Mouse (Mus musculus) c-Kit-positive CD71-positive TER-119-negative erythroid progenitor cells, embryonic 14.5 days (primary cell): ENCODE data around the gene Myo1b.

Experiments used
- DNase-seq: peaks from one replicate; pipeline ENCODE4 v3.0.0-alpha.2; 2013; ENCODE audit warnings: low read depth

Myo1b gene

DNA sequence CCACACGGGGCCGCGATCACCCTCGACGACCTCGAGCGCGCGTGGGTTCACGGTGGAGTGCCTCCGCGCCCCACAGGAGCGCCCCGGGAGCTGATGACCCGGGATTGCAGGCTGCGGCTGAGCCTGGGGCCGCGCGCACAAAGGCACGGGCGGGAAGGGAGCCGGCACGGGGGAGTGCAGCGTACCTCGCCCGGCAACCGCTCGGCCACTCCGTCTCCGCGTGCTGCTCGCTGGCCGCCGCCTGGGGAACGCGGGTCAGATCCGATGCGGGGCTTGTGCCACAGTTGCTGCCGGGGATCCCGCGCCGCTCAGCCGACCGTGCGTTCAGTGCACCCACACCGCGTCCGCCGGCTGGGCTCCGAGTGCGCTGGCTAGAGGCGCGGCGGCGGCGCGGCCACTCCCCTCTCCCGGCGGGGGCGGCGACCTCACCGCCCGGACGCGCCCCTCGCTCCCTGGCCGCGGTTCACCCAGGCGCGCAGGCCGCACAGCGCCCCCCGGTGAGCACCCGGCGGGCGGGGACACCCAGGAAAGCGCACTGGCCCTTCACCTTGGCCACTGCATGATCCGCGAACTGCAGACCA, at the start of gene Myo1b:
Myo1b (minus strand) TSS at position 496 of the 581 bp plus-strand sequence.
- DNase-seq: no peak

DNA sequence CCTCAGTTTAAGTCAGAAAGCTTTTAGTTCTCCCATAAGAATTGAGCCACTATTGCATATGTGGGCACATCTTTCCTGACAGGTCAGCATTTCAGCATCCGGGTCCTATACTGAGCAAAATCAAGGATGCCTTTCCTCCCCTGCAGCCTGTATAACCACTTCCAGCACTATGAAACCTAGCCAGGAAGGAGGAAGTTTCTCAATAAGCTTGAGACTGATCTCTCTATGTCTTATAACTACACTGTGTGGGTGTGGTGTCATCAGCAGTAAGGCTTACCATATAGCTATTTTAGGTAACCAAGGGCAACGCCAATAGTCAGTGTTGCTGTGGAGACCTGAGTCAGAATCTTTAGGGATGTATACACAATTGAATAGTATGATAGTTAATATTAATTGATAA, 48.8 kb upstream of the Myo1b start:
- no peak for DNase-seq

DNA sequence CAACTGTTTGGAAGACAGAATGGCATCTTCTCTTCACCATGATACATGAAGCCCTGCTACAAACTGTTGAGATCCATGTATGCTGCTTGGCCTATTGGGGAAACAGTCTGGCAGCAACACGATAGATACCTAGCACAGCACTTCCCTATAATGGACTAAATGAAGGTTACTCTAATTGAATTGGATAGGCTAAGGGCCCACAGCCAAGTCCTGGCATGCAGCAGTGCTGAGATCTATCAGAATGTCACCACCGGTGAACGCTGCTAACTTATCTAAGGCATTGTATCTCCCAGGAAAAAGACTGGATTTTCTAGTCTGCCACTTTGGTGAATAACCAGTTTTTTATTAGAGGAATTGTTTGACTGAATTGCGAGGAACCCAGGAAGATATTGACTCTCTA, 31.2 kb upstream of the Myo1b start:
- DNase-seq: no peak

DNA sequence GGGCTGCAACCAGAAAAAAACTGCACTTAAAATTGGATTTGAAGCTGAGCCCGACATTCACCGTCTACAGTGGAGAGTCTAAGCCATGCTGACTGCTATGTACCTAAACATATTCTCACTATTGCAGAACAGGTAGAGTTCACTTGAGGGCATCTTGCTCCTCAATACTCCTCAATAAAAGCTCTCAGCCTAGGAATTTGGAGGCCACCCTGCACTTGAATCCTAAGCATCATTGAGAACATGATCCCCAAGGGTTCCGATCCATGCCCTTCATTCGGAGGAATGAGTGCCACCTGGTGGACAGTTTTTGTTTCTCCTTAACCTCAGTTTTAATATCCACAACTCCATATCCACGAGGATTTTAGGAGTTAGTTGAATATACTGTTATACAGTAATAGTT, 28.9 kb upstream of the Myo1b start:
- no peak for DNase-seq

DNA sequence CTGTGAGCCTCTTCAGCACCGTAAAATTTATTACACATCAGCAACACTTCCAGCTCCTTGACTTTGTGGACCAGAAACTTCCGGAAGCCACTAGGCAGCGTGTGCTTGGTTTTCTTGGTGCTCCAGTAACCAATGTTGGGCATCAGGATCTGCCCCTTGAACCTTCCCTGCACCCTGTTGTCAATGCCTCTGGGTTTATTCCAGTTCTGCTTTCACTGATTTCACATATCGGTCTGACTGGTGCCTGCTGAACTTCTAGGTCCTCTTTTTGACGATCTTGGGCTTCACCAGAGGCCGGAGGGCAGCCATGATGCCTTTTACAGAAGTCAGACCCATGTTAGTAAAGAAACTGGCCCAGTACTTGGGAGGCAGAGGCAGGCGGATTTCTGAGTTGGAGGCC, 22.5 kb upstream of the Myo1b start:
- no peak for DNase-seq

DNA sequence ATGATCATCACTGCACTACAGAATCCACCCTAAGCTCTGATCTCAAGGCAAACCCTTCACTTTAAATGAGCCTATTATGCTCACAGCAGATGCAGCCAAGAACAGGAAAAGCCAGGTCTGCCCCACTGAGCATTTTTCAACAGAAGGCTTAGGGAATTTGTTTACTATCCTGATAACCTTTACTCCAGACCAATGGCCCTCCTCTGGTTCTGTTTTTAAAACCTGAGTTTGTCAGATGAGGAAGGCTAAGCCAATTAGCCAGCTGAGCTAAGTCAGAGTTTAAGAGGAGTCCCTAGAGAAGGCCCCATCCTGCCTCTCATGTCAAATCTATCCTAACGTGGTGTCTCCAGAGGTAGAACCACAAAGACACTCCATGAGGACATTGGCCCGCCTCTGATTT, 19.1 kb upstream of the Myo1b start:
- no peak for DNase-seq

DNA sequence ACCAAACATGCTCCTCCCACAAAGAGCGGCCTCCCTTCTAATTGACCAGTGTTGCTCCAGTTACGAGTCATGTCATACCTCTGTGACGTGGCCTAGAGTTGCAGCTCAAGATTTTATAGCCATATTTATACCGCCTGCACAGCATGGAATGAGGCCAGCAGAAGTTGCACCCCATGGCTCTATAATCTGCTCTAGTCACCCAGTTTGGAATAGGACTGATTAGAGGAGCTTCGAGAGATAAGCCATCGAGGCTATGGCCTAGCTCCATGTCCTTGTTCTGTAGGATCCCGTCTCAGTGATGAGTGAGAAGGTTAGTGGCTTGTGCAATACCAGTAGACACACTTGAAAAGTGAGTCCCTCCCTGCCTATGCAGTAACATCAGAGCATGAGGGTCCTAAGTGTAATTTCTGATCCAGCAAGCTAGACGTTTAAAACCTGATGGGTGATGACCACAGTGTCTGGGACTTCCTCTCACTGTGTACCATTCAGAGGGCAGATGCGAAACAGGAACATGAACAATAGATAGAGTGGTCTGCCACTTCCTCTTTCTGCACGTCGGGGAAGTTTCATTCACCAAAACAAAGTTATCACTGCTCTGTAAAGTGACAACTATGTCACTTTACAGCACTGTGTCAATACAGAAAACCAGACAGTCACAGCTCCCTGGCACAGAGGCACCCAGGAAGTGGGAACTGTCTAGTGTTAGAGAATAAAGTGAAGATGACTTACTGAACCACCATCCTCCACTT, 18.5 kb upstream of the Myo1b start:
- no peak for DNase-seq

DNA sequence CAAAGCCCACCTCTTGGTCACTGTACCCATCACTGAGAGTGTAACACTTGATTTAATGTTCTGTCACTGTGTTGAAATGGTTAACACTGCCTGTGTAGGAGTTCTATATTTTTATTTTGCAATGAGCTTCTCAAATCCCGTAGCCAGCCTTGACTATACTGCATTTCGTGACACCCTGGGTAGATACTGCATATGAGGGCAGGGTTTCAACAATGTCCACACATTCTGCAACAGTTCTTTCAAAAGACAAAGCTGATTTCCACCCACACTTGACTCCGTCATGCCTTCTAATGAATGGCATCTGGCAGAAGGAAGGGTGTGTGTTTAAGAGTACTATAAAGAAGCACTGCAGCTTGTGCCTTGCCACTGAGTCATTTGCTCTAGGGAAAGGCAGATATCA, 17.0 kb upstream of the Myo1b start:
- no peak for DNase-seq

DNA sequence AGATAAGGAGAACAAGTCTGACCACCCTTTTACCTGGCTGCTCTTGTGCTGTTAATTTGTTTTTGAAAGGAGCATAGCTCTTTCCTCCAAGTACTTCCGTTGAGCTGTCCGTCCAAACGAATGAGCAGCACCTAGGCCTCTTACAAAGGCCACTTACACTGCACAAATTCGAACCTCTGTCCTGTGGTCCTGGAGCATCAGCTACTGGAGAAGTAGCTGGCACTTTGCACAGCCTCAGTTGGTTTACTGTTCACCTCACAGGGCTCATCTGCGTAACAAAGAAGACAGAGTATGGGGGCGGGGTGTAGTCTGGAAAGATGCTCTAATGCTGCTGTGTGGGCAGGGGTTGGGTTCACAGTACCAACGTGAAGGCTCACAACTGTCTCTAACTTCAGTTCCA, 15.7 kb upstream of the Myo1b start:
- no peak for DNase-seq

DNA sequence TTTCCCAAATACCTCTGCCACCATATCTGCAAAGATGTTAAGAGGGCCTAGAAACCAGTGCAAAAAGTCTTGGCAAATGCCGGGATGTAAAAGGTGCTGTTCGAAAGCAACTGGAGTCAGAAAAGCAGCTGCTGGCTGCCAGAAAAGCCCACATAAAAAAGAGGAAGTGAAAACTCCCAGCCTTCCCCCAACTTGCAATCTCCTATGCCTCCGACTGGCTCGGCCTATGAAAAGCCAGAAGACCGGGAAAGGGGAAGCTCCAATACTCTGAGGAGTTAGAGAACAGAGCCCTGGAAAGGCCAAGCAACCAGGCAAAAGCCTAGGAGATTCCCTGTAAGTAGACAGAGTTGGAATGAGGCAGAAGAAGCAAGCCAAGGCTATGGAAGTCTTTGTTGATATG, 14.7 kb upstream of the Myo1b start:
- no peak for DNase-seq

DNA sequence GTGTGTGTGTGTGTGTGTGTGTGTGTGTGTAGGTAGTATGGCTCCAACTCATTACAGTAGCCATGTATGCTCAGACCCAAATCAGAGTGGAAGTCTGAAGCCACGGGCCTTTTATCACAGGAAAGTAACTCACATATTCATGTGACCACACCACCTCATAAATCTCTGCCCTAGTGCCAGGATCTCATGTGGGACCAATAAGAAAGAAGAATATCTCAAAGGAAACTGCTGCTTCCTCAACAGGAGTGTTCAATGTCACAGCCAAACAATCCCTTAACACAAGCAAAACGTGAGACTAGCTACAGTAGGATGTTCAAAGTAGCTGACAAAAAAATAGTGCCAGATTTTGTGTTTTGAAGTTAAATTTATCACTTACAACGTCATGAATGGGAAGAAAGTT, 13.7 kb upstream of the Myo1b start:
- DNase-seq: no peak

DNA sequence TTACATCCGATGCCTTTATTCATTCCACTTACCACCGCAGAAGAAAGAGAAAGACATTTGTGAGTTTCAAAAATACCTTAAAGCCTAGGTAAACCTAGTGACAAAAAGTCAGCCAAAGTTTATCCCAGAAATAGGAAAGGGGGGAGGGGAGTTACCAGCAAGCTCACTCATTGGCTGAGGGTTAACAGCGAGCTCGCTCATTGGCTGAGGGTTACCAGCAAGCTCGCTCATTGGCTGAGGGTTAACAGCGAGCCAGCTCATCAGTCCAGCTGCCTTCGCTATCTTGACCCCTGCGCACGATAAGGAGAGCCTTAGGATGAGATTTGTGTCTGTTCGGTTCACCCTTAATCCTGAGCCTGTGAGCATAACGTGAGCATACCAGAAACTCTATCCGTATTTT, 6.9 kb upstream of the Myo1b start:
- no peak for DNase-seq

DNA sequence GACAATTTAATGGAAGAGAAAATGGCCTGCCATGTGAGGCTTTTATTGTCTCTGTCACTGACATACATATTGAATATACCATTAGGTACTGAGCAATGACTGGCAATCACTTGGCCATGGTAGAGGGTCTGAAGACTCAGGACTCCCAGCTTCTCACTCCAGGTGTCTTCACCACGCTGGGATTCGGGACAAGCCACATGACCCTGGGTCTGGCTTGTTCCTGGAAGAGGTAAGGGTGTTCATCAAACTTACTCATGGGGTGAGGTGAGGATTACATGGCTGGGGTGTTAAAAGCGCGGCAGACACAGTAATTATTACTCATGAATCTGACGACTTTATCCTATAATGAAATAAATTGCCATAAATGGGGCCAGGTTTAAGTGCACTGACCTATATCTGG, 405 bp upstream of the Myo1b start:
- no peak for DNase-seq

DNA sequence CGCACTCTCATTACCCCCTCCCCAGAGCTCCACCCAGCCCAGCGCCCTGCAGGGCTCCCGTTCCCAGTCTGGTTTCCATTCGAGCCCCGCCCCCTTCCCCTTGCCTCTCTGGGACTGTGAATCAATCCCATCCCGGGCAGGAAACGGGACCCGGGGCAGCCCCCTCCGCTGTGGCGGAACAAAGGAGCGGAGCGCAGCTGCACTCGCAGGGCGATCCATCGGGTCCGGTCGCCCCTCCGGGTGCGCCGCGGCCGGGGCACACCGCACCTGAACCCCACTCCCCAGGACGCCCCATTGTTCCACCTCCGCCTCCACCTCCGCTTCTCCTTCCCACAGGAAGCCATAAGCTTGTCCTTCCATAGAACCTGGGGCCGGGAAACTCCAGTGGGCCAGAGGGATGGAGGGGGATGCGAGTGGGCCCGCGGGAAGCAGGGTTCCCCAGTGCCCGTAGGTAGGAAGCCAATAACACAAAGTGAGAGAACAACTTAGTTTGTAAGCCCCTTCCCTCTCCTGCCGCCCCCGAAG, 758 bp downstream of the Myo1b start:
- DNase-seq: no peak

DNA sequence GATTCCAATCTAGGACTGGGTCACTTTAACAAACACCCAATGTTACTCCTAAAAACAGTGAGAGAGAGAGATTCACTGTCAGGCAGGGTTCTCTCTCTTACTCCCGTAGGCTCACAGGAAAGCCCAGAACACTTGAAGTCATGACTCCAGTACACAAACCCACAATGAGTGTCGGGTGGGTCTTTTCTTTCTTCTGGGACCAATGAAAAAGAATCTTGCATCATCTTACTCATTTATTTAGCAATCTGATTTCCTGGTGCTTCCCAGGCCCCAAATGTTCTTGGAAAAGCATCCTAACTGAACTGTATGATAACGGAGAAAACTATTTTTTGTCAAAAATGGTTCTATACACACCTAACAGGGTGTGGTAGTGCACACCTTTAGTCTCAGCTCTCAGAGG, 1.8 kb downstream of the Myo1b start:
- no peak for DNase-seq

DNA sequence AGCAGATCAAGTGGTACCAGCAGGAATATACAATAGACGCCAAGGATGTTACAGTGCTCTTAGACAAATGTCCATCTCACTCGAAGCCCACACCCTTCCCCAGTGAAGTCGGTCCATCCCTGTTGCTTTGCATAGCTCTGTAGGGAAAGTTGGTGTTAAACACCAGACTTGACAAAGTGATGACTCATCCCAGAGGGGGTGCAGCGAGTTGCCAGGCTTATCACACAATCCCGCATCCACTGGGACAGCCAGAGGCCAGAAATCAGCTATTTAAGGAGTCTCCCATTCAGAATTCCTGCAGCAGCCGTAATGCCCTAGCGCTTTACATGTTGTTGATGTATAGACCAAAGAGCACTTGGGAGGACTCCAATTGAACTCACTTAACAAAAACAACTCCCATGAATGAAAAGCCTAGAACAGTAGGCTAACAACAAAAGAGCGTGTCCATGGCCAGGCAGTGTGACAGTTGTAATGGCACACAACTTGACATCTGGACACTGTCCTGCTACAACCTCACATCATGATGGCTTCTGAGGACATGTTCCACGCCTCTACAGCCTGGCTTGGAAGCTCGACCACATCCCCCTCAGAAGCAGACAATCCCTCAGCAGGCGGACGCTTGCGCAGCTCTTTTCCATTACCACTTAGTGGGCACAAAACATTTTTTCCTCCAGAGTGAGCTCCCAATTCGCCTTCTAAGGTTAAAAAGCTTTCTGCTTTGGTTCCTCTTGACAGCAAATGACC, 2.6 kb downstream of the Myo1b start:
- DNase-seq: no peak

DNA sequence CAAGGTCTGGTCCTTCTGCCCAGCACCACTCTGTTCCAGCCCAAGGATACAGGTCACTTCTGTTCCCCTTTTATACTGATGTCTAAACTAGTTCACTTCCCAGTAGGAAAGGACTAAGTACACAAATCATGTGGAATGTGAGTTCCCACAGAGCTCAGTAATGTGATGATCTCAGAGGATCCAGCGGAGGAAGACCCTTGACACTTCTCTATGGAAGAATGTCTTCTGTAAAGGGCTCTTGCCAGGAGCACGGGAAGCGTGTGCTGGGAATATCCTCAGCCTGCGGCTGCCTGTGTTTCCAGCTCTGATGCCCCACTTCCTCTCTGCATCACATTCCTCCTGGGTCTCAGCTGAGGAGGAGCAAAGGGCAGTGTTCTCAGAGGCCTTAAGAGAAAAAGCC, 4.5 kb downstream of the Myo1b start:
- no peak for DNase-seq

DNA sequence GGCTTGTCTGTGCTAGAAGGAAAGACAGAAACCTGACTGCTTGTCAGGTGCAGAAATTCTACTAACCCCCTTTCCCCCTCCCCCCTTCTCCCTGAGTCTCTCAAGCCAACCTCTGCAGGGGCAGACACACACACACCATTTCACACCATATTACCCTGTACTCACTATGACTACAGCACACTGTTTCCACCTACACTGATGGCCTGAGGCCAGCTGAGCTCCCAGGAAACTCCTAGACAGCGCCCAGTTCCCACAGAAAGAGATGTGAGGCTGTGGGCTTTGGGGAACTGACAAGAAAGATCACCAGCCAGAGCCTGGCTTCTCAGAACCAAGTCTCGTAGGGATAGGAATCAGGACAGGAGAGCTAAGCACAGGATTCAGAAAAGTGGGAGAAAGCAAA, 6.7 kb downstream of the Myo1b start:
- no peak for DNase-seq

DNA sequence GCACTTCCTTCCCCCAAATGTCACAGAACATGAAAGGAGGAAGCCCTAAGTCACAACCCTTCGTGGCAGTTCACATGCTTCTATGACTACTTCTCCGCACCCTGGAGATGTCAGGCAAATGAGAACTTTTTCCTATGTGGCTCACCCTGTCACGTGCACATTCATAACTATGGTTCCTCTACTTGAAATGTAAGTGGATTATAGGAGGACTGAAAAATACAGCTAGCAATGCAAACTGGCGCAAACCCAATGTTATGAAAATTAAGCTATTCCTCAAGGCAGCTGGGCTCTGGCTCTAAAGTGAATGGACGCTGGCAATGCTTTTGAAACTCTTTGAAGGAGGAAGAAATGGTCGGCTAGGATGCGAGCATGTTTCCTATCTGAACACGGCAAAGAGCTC, 8.1 kb downstream of the Myo1b start:
- DNase-seq: no peak

DNA sequence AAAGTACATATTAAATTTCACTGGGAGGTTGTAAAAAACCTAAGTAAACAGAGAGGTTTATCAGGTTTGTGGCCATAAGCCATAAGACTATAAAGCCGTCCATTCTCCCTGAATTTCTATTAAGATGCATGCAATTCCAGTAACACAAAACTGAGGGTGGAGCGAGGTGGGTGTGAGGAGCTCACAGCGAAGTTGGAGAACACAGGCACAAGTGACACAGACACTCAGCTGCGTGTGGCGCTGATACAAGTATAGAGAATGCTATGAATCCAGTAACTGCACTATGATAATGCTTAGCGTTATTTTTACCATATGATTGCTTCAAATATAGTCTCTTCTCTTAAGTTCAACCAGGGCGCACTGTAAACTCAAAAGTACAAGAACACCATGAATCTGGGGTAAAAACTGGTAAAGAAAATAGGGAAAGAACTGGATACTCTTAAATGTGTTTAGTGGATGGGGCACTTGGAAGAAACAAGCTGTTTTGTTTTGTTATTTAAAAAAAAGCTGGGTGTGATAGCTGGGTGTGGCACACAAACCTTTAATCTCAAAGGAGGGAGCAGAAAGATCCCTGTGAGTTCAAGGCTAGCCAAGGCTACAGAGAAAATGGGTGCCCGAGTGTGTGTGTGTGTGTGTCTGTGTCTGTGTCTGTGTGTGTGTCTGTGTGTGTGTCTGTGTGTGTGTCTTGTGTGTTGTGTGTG, 9.5 kb downstream of the Myo1b start:
- DNase-seq: no peak

DNA sequence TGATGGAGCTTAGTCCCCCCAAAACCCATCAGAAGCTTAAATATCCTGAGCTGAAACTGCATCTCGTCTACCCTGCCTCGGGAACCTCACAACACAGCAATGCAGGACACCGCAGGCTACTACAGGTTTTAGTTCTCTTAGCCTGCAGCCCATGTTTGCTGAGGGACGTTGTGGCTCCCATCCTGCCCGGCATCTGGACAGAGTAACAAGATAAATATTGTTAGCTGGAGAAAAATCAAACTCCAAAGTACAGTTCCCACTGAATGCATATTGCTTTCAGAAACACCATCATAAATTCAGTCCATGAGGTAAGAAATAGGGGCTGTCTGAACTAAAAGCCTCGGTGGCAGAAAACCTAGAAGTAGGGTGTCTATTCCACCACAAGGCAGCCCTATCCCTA, 10.8 kb downstream of the Myo1b start:
- DNase-seq: no peak

DNA sequence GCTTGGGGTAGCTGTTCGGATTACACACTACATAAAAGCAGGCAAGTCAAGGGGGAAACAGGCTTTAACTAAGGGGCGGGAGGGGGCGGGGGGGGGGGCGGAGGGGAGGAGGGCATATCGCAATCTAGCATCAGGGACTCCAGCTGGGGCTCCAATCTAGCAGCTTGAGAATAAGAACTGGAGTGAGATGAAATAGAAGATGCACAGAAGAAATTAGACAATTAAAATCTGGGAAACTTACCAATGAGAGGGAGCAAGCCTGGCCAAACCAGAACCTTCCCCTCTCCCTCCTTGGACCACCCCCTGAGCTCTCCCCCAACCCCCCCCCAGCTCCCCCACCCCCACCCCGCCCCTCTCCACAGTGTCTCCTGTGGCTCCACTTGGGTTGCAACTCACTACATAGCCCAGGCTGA, 18.7 kb downstream of the Myo1b start:
- DNase-seq: no peak

DNA sequence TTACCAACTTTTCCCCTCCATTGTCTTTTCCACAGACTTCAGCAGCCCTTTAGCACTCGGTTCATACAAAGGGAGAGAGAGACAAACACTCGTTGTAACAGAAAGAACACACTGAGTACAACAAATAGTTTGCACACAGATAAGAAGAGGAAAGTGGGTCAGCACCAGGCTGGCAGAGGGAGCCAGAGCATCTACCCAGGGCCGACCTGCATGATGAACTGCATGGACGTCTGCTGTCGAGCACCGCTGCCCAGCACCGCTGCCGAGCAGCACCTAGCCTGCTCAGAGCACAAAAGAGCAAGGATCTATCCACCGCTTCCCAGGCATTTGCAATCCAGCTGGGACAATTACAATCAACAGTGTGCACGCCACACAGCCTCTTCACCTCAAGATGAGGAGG, 19.9 kb downstream of the Myo1b start:
- no peak for DNase-seq
